ENCODE assay signal across 9 mouse cellular contexts in genomic region chr17:47542061-47542460, GRCm38 (mm10). TPM values are rescaled to one million over a fixed set of nuclear protein-coding genes. Genes with fewer than 3 reads are reported as not detected.
DNase-seq lines count a peak whose midpoint lies in the region; ATAC-seq and TF ChIP-seq lines count a peak whose summit lies in the region.
"Had no signal": no experiment of that assay in that cellular context is flagged by ENCODE, and none has a peak within 500 bp of the region (broad histone marks: within the 10 kb centered on the region; RNA-seq: fewer than 3 reads in every experiment).

No protein-coding gene starts in this region.

- no peaks in the 10 kb centered on the region for H3K27me3 ChIP-seq in limb, embryonic 14.5 days (ENCODE audit: control insufficient read depth, insufficient read depth, low read length)
- H3K27me3 ChIP-seq in thymus, adult 2 months (ENCODE audit: control insufficient read depth, insufficient read depth, low read length), result no peaks in the 10 kb centered on the region

- no peaks in the 10 kb centered on the region for H3K9me3 ChIP-seq in limb, embryonic 14.5 days (ENCODE audit: control insufficient read depth, low read length)

- 25% methylated on average over 1 of the region's 5 CpGs for WGBS in limb, embryonic 14.5 days
- 10% methylated on average over 5 of the region's 5 CpGs for WGBS in thymus, adult 2 months

- no peak overlapping the region; the same call in 1 of the 2 replicates for H3K27ac ChIP-seq in limb, embryonic 14.5 days (replicated peaks; ENCODE audit: low read depth, low read length)
- peak overlapping the region; percentile 82 for H3K27ac ChIP-seq in thymus, adult 2 months (ENCODE audit: control insufficient read depth, insufficient read depth, low read length)

- ATAC-seq in limb, embryonic 14.5 days (ENCODE audit: low FRiP score, low read depth), result peak; percentile 58

- H3K4me2 ChIP-seq in limb, embryonic 14.5 days (replicated peaks; ENCODE audit: low read depth, low read length, severe bottlenecking), result no peak overlapping the region

- TF ChIP-seq CTCF in thymus, adult 2 months (IDR thresholded peaks at IDR 0.05; ENCODE audit: borderline replicate concordance, control insufficient read depth, extremely low read depth, insufficient read depth, low read length, poor library complexity), result no peak

- H3K36me3 ChIP-seq in limb, embryonic 14.5 days (ENCODE audit: control insufficient read depth, insufficient read depth, low read length), result no peaks in the 10 kb centered on the region
- peaks cover 49% of the 10 kb centered on the region for H3K36me3 ChIP-seq in thymus, adult 2 months (ENCODE audit: control insufficient read depth, insufficient read depth, low read length)

- no peak overlapping the region for H3K9ac ChIP-seq in limb, embryonic 14.5 days (ENCODE audit: low read depth, low read length, severe bottlenecking)

- H3K4me3 ChIP-seq in limb, embryonic 14.5 days (replicated peaks; ENCODE audit: low read length), result no peak overlapping the region
- no peak overlapping the region for H3K4me3 ChIP-seq in thymus, adult 2 months (ENCODE audit: control insufficient read depth, insufficient read depth, low read length)

- peak; percentile 91 for DNase-seq in heart, adult 11 months
- no peak for DNase-seq in heart, postnatal 4 days
- peak; percentile 63 for DNase-seq in T-cell, adult 2 months (ENCODE audit: low spot score)
- DNase-seq in limb, embryonic 14.5 days (ENCODE audit: low spot score), result peak; percentile 34
- DNase-seq in thymus, adult 2 months, result peak; percentile 89
- no peak for DNase-seq in ovary, postnatal 36 days (ENCODE audit: low spot score)
- no peak for DNase-seq in adrenal gland, postnatal 36 days
- no peak for DNase-seq in layer of hippocampus, postnatal 36 days
- DNase-seq: left cerebral cortex, postnatal 4 days had no signal

- no peaks in the 10 kb centered on the region; the same call in 1 of the 2 replicates for H3K4me1 ChIP-seq in limb, embryonic 14.5 days (ENCODE audit: control insufficient read depth, insufficient read depth, low read length)
- peaks cover 70% of the 10 kb centered on the region for H3K4me1 ChIP-seq in thymus, adult 2 months (replicated peaks; ENCODE audit: control insufficient read depth, insufficient read depth, low read length)

- no peak for TF ChIP-seq POLR2A in limb, embryonic 14.5 days (IDR thresholded peaks at IDR 0.05; ENCODE audit: borderline replicate concordance, extremely low read depth, insufficient read depth, insufficient read length)
- no peak for TF ChIP-seq POLR2A in thymus, adult 2 months (IDR thresholded peaks at IDR 0.05; ENCODE audit: control insufficient read depth, extremely low read depth, insufficient read depth, low read length, poor library complexity)

RNA-seq across cellular contexts. Expression of gene Ccnd3, which starts 37.2 kb away (rescaled TPM):
- total RNA-seq in heart, postnatal 4 days (2021), result 100 to 1,000 TPM; 170 to 175 TPM
- 349 and 415 TPM in 2 replicates for polyA plus RNA-seq in limb, embryonic 14.5 days (2012; rRNA removed)
- polyA plus RNA-seq in limb, embryonic 14.5 days (2014; fragmentation: Nextera tagmentation; extraction: Ambion mirVana), result 513 and 520 TPM in 2 replicates
- 1,622 and 2,069 TPM in 2 replicates for polyA plus RNA-seq in thymus, adult 2 months (2012; rRNA removed)
- 100 to 1,000 TPM; 408 to 430 TPM for total RNA-seq in adrenal gland, postnatal 36 days (2021)
- 10 to 100 TPM; 35.2 to 44.3 TPM for total RNA-seq in layer of hippocampus, postnatal 36 days (2021)

RNA-seq across cellular contexts. Expression of gene Taf8, which starts 40.0 kb away (rescaled TPM):
- total RNA-seq in heart, postnatal 4 days (2021), result 10 to 100 TPM; 13.7 to 14.6 TPM
- 46.4 and 52.2 TPM in 2 replicates for polyA plus RNA-seq in limb, embryonic 14.5 days (2012; rRNA removed)
- polyA plus RNA-seq in limb, embryonic 14.5 days (2014; fragmentation: Nextera tagmentation; extraction: Ambion mirVana), result 26.3 and 29.2 TPM in 2 replicates
- 68.2 and 74.3 TPM in 2 replicates for polyA plus RNA-seq in thymus, adult 2 months (2012; rRNA removed)
- 10 to 100 TPM; 18.5 to 21.2 TPM for total RNA-seq in adrenal gland, postnatal 36 days (2021)
- total RNA-seq in layer of hippocampus, postnatal 36 days (2021), result 10 to 100 TPM; 20.9 to 22.3 TPM

Comparison
In these comparisons a context has a peak if more than half of its experiments do, and no peak if none do; other contexts are left out.
1. DNase-seq: peak in heart, adult 11 months (single experiment), T-cell, adult 2 months (single experiment), limb, embryonic 14.5 days (single experiment) and thymus, adult 2 months (single experiment); none in heart, postnatal 4 days (single experiment), ovary, postnatal 36 days (single experiment), adrenal gland, postnatal 36 days (0 of 2) and layer of hippocampus, postnatal 36 days (0 of 2).